Mouse (Mus musculus): ENCODE data around the gene Anxa8. TPM values are rescaled to one million over a fixed set of nuclear protein-coding genes. Genes with fewer than 3 reads are reported as not detected.

Gene Anxa8
- total RNA-seq, 4 experiments from 2014 or later: 0.53 to 1.4 (median 0.99) TPM; not detected in 1

GRCm38 (mm10) chr14:34119046-34119723, 33.4 kb downstream of the Anxa8 start:
- DNase-seq (ENCODE audit: low spot score in 2 of 2): no peak

DNA sequence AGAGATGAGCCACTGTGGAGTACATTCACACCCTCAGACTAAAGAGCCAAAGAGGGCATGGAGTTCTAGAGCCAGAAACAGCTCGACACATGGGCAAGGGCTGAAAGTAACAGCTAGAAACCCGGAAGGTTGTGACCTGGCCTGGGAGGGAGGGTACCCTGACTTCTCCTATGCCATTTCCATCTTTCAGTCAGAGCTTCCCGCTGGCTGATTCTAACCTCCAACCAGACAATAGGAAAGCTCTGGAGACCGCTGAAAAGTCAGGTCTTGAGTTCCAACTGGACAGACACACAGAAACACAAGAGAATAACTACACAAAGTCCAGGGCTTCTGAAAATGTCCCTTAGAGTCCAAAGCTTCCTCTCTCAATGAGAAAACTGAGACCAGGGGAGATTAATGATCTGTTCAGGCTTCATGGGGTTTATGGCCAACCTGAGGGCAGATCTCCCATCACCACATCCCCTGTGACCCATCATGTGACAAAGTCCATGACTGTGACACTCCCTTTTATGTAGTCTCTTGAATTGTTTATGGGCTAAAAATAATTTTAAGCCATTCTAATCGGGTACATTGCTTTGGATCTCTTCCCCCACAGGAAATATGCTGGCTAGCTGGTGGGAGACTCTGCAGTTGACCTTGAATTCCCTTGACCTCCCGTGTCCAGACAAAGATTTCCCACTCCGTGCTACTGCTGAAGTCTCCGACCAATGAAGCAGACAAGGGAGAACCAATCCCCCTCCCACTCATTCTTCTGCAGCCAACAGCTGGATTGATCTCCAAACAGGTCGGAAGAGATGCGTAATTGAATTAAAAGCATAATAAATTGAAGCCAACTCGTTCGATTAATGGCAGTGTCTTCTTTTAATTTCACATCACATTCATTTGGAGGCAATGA, 34.5 kb downstream of the Anxa8 start:
- DNase-seq (ENCODE audit: low spot score in 2 of 2): no peak

- no peak for DNase-seq (ENCODE audit: low spot score in 2 of 2)
These were observed 35.2 kb downstream of the Anxa8 start for GRCm38 (mm10) chr14:34120923-34121351.

DNA sequence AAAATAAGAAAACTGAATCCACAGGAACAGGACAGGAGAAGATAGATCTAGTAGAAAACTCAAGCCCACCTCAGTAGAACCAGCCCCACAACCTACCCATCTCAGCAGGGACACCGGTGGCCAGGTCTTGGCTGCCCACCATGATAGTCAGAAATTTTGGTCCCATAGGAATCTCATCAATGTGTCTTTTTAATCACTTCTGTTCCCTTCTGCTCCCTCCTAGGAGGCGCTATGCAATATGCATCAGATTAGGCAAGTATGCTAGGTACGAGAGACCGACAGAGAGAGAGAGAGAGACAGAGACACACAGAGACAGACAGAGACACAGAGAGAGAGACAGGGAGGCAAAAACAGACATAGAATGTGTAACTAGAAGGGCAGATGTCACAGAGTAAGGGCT, 35.9 kb downstream of the Anxa8 start:
- no peak for DNase-seq (ENCODE audit: low spot score in 2 of 2)

GRCm38 (mm10) chr14:34131216-34131615, 45.4 kb downstream of the Anxa8 start:
- DNase-seq (ENCODE audit: low spot score in 2 of 2): no peak

- no peak for DNase-seq (ENCODE audit: low spot score in 2 of 2)
These were observed 49.6 kb downstream of the Anxa8 start for GRCm38 (mm10) chr14:34135391-34135790.

GRCm38 (mm10) chr14:34139671-34140664, 54.2 kb downstream of the Anxa8 start:
- DNase-seq (ENCODE audit: low spot score in 2 of 2): no peak

DNA sequence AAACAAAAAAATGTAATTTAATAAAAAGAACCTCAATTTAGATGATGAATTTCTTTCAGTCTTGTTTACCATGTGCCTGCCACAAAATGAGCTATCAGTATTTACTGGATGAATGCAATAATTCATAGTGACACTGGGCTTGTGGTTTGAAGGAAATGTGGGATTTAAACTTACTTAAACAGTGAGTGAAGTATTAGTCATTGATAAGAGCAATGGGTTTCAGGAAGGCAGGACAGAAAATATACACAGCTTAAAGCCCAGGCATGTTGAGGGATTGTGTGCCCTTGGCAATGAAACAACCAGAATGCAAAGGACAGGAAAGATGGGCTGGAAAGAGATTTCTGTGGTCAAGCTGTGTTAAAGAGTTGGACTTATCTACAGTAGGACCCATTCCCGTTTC, 56.5 kb downstream of the Anxa8 start:
- no peak for DNase-seq (ENCODE audit: low spot score in 2 of 2)

- DNase-seq (ENCODE audit: low spot score in 2 of 2): no peak
These were observed 57.1 kb downstream of the Anxa8 start for GRCm38 (mm10) chr14:34142915-34143314.

Other genes with a start within 250 kb of the Anxa8 start
- 1 to 10 TPM in 2 of 4 experiments, under 1 TPM in 2; 0.39 to 1.3 (median 1.0) TPM for gene Gdf10, start 162.4 kb upstream of the Anxa8 start, total RNA-seq (2022)
- gene Gdf2, start 144.9 kb upstream of the Anxa8 start, total RNA-seq (2022): not detected
- not detected for gene Rbp3, start 132.0 kb upstream of the Anxa8 start, total RNA-seq (2022)
- gene Zfp488, start 107.2 kb upstream of the Anxa8 start, total RNA-seq (2022): under 1 TPM in 1 of 4 experiments, not detected in 3; 0.07 TPM
- gene Gm30083, start 70.8 kb upstream of the Anxa8 start, total RNA-seq (2022): not detected
- not detected for gene Gm5460, start 69.2 kb upstream of the Anxa8 start, total RNA-seq (2022)
- not detected for gene Antxrl, start 33.3 kb upstream of the Anxa8 start, total RNA-seq (2022)
- gene A630023A22Rik, start 16.8 kb downstream of the Anxa8 start, total RNA-seq (2022): not detected
- under 1 TPM in 1 of 4 experiments, not detected in 3; 0.07 TPM for gene Npy4r, start 66.5 kb downstream of the Anxa8 start, total RNA-seq (2022)
- under 1 TPM in 2 of 4 experiments, not detected in 2; 0.02 to 0.03 TPM for gene Gprin2, start 115.7 kb downstream of the Anxa8 start, total RNA-seq (2022)
- gene Syt15, start 133.6 kb downstream of the Anxa8 start, total RNA-seq (2022): under 1 TPM; 0.29 to 0.58 (median 0.39) TPM
- 10 to 100 TPM; 10.7 to 14.8 (median 13.2) TPM for gene Shld2, start 224.5 kb downstream of the Anxa8 start, total RNA-seq (2022)
- gene Glud1, start 224.7 kb downstream of the Anxa8 start, total RNA-seq (2022): 100 to 1,000 TPM; 118 to 138 (median 133) TPM